Mouse (Mus musculus) ES-E14 (cell line): ENCODE measurements around the gene Lig3. TPM values are rescaled to one million over a fixed set of nuclear protein-coding genes. Genes with fewer than 3 reads are reported as not detected.
"Not testable (repeated sequence)": the region's sequence is repeated elsewhere in the genome, so short reads cannot be mapped to it uniquely, and the experiment has no call there.

ENCODE experiments used
- DNase-seq: peaks from one replicate; pipeline ENCODE4 v3.0.0-alpha.2; 2013; ENCODE audit warnings: low read depth, low spot score
- H3K27ac ChIP-seq: 2 replicates; pipeline ENCODE4 v1.5.1; 2012; ENCODE audit warnings: low read depth, mild to moderate bottlenecking, low read length, moderate library complexity, mixed read lengths; ENCODE audit not compliant: poor library complexity, insufficient read depth, severe bottlenecking
- H3K36me3 ChIP-seq: 2 replicates; pipeline ENCODE4 v1.6.1; 2012; ENCODE audit warnings: mild to moderate bottlenecking, low read length, moderate library complexity, mixed read lengths; ENCODE audit not compliant: control insufficient read depth, poor library complexity, insufficient read depth, severe bottlenecking
- H3K4me1 ChIP-seq, 2 experiments: fragments of 150-350 bp in 1 of 2; sonication (generic) in 1 of 2; 2 replicates each; pipeline ENCODE4 v1.6.1; 2012; ENCODE audit warnings: low read length in 2 of 2, mild to moderate bottlenecking in 1 of 2, mixed read lengths in 1 of 2; ENCODE audit not compliant: control insufficient read depth in 2 of 2, insufficient read depth in 2 of 2, poor library complexity in 1 of 2
- H3K4me3 ChIP-seq, 2 experiments: fragments of 150-350 bp in 1 of 2; sonication (generic) in 1 of 2; 2 replicates each; pipeline ENCODE4 v1.5.1; 2012; ENCODE audit warnings: low read length in 2 of 2, low read depth in 1 of 2, mild to moderate bottlenecking in 1 of 2, mixed read lengths in 1 of 2; ENCODE audit not compliant: insufficient read depth in 1 of 2, poor library complexity in 1 of 2, severe bottlenecking in 1 of 2
- H3K9ac ChIP-seq: 2 replicates; pipeline ENCODE4 v1.6.1; 2012; ENCODE audit warnings: low read depth, mild to moderate bottlenecking, low read length, mixed read lengths; ENCODE audit not compliant: poor library complexity, insufficient read depth, severe bottlenecking
- H3K9me3 ChIP-seq: fragments of 150-350 bp; sonication (generic); 2 replicates; pipeline ENCODE4 v1.6.1; 2012; ENCODE audit warnings: low read depth, mild to moderate bottlenecking, low read length; ENCODE audit not compliant: control insufficient read depth, insufficient read depth
- CHD2 ChIP-seq: IDR thresholded peaks from 2 replicates; pipeline ENCODE4 v1.6.1; 2014; ENCODE audit warnings: mild to moderate bottlenecking, low read depth, low read length, inconsistent platforms
- HCFC1 ChIP-seq: IDR thresholded peaks from 2 replicates; pipeline ENCODE4 v1.6.1; 2012; ENCODE audit warnings: low read length, inconsistent platforms, borderline replicate concordance; ENCODE audit not compliant: insufficient read depth
- MAFK ChIP-seq: IDR thresholded peaks from 2 replicates; pipeline ENCODE4 v1.6.1; 2014; ENCODE audit warnings: mild to moderate bottlenecking, low read depth, low read length, inconsistent platforms; ENCODE audit not compliant: insufficient read depth
- ZC3H11A ChIP-seq: IDR thresholded peaks from 2 replicates; pipeline ENCODE4 v1.6.1; 2012; ENCODE audit warnings: low read depth, mild to moderate bottlenecking, inconsistent platforms, low read length, borderline replicate concordance
- ZNF384 ChIP-seq: IDR thresholded peaks from 2 replicates; pipeline ENCODE4 v1.6.1; 2012; ENCODE audit warnings: low read depth, low read length, inconsistent platforms
- in situ Hi-C, 2 experiments: fragments of 600-800 bp; cut with MboI; formaldehyde crosslinking; loops; one replicate each; pipeline ENCODE4 v1.15.1; 2025; ENCODE audit warnings: low sequenced_read_pairs in 2 of 2, inconsistent platforms in 1 of 2; ENCODE audit not compliant: unreplicated experiment in 2 of 2
- total RNA-seq: library from RNA; depleted of rRNA; stranded (reverse); fragments of 300-350 nt; gene quantifications from 2 replicates; pipeline ENCODE4 v1.2.3, GENCODE M21; 2012

The Lig3 gene
- total RNA-seq, 1 experiment = 66.5 TPM

DNA sequence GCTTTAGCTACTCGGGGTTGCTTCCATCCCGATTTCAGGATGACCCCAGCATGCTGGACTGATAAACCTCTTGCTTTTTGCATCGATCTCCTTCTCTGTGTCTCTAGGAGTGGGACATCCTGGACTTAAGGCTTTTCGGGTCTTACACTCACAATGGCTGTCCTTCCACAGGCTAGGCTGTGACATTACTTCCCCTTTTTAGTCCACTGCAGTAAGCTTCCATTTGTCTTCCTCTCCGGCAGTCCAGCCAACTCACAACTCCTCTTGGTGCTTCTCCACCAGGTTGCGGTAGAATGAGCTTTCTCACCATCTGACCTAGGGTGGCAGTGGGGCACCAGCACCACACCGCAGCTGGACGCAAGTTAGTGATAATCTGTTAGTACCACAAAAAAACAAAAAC, 53.0 kb downstream of the Lig3 start:
- no peaks in the 10 kb centered on the region; the same call in 1 of the 2 replicates for H3K36me3 ChIP-seq
- TF ChIP-seq ZNF384 = no peak
- TF ChIP-seq CHD2 = no peak
- no peak for TF ChIP-seq ZC3H11A
- no peak for TF ChIP-seq HCFC1
- TF ChIP-seq MAFK = no peak
- in situ Hi-C loops = no loop called here
- DNase-seq = no peak
- no peaks in the 10 kb centered on the region for H3K9me3 ChIP-seq
- no peak overlapping the region for H3K27ac ChIP-seq
- peaks cover 0 to 16% of the 10 kb centered on the region in 2 experiments; a peak in 2 of 4 replicates for H3K4me1 ChIP-seq
- H3K9ac ChIP-seq = no peak overlapping the region
- H3K4me3 ChIP-seq = no peak overlapping the region

DNA sequence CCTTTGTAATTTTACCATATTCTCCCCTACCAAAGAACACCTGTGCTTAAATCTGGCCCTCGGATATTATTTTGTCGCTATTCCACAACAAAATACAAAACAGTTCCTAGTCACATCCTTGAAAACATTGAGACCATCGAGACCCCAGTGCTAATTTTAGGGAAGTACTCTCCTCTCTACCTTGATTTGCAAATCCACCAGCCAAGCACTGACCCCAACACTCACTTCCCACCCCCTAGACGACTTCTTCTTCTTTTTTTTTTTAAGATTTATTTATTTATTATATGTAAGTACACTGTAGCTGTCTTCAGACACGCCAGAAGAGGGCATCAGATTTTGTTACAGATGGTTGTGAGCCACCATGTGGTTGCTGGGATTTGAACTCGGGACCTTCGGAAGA, 53.5 kb downstream of the Lig3 start:
- in situ Hi-C loops, H3K27ac ChIP-seq, H3K4me3 ChIP-seq, H3K9me3 ChIP-seq, H3K9ac ChIP-seq, H3K36me3 ChIP-seq, DNase-seq: not testable (repeated sequence)
- peaks cover 0 to 16% of the 10 kb centered on the region in 2 experiments; a peak in 2 of 4 replicates for H3K4me1 ChIP-seq

DNA sequence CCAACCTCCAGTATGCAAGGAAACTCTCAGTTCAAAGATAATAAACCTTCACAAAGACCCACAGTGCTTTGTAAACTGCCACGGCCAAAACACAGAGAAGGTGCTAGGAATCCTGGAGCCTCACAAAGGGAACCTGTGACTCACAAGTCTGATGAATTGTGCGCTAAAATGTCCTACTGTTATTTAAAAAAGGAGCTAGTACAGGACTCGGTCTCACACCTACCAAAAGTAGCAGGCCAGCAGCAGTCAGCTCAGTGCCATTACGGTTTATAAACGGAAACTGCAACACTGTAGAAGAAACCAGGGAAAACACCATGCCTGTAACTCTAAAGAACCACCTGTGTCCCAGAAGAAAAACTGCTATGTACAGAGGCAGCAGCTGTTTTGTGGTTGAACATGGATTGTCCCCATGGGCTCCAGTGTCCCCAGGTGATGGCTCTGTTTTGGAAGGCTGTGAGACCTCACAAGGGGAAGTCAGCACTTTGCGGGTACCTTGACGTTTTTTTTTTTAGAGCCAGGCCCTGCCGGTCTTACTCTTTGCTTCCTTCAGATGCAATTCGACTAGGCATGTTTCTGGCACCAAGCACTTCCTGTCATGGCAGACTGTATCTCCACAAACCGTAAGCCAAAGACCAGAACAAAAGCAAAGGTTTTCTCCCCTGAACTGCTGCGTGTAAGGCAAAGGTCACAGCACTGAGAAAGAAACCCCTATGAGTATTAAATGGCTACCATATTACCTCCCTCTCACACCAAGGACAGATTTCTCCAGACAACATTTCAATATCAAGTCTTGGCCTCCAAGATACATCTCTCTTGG, 54.9 kb downstream of the Lig3 start:
- H3K4me1 ChIP-seq = peaks cover 0 to 20% of the 10 kb centered on the region in 2 experiments; a peak in 2 of 4 replicates
- DNase-seq = no peak
- H3K36me3 ChIP-seq = no peaks in the 10 kb centered on the region; the same call in 1 of the 2 replicates
- in situ Hi-C loops = no loop called here
- no peaks in the 10 kb centered on the region for H3K9me3 ChIP-seq
- TF ChIP-seq ZC3H11A = no peak
- no peak for TF ChIP-seq CHD2
- TF ChIP-seq HCFC1 = no peak
- no peak for TF ChIP-seq MAFK
- TF ChIP-seq ZNF384 = no peak
- H3K4me3 ChIP-seq = no peak overlapping the region
- H3K9ac ChIP-seq = no peak overlapping the region
- H3K27ac ChIP-seq = no peak overlapping the region

- H3K9me3 ChIP-seq = no peaks in the 10 kb centered on the region
- peaks cover 2 to 18% of the 10 kb centered on the region in 2 experiments; a peak in 1 of 4 replicates for H3K4me1 ChIP-seq
- no peak for TF ChIP-seq HCFC1
- DNase-seq = no peak
- H3K27ac ChIP-seq = no peak overlapping the region
- H3K36me3 ChIP-seq = no peaks in the 10 kb centered on the region; the same call in 1 of the 2 replicates
- in situ Hi-C loops = no loop called here
- H3K4me3 ChIP-seq = no peak overlapping the region
- no peak overlapping the region for H3K9ac ChIP-seq
Measured at GRCm38 (mm10) chr11:82837192-82837591, 56.3 kb downstream of the Lig3 start.

- in situ Hi-C loops = no loop called here
- Histone ChIP-seq H3K4me3 (no peak overlapping the region), H3K27ac (no peak overlapping the region), H3K9me3 (no peaks in the 10 kb centered on the region), H3K4me1 (peaks cover 2 to 18% of the 10 kb centered on the region in 2 experiments; a peak in 1 of 4 replicates), H3K9ac (no peak overlapping the region), H3K36me3 (no peaks in the 10 kb centered on the region; the same call in 1 of the 2 replicates)
- TF ChIP-seq ZC3H11A = no peak
- no peak for TF ChIP-seq CHD2
- TF ChIP-seq MAFK = no peak
- TF ChIP-seq ZNF384 = no peak
- no peak for TF ChIP-seq HCFC1
- DNase-seq = no peak
Measured at GRCm38 (mm10) chr11:82837848-82838247, 56.9 kb downstream of the Lig3 start.
